Mouse (Mus musculus) heart, embryonic 12.5 days (tissue): ENCODE measurements around the gene Slc44a5. TPM values are rescaled to one million over a fixed set of nuclear protein-coding genes. Genes with fewer than 3 reads are reported as not detected.

Experiments
- ATAC-seq: fragments of 200-750 bp; cut with Nextera tagmentation; 2 replicates; pipeline ENCODE4 v1.8.0; 2017; ENCODE audit warnings: moderate TSS enrichment, moderate library complexity; ENCODE audit not compliant: insufficient number of reproducible peaks, low FRiP score
- H3K27ac ChIP-seq: fragments of 300-500 bp; sonication (generic); 2 replicates; pipeline ENCODE4 v1.5.1; 2016; ENCODE audit warnings: mild to moderate bottlenecking, moderate library complexity; ENCODE audit not compliant: poor library complexity, severe bottlenecking
- H3K27me3 ChIP-seq: fragments of 300-500 bp; sonication (generic); replicated peaks from 2 replicates; pipeline ENCODE4 v1.6.1; 2016; ENCODE audit warnings: mild to moderate bottlenecking, moderate library complexity
- H3K36me3 ChIP-seq: fragments of 300-500 bp; sonication (generic); 2 replicates; pipeline ENCODE4 v1.6.1; 2016; ENCODE audit warnings: mild to moderate bottlenecking, moderate library complexity
- H3K4me1 ChIP-seq: fragments of 300-500 bp; sonication (generic); replicated peaks from 2 replicates; pipeline ENCODE4 v1.6.1; 2016; ENCODE audit warnings: mild to moderate bottlenecking
- H3K4me2 ChIP-seq: fragments of 300-500 bp; sonication (generic); 2 replicates; pipeline ENCODE4 v1.6.1; 2016; ENCODE audit warnings: mild to moderate bottlenecking, moderate library complexity
- H3K4me3 ChIP-seq: fragments of 300-500 bp; sonication (generic); 2 replicates; pipeline ENCODE4 v1.5.1; 2016; ENCODE audit warnings: mild to moderate bottlenecking
- H3K9ac ChIP-seq: fragments of 300-500 bp; sonication (generic); 2 replicates; pipeline ENCODE4 v1.6.1; 2016; ENCODE audit warnings: mild to moderate bottlenecking, moderate library complexity
- H3K9me3 ChIP-seq: fragments of 300-500 bp; sonication (generic); replicated peaks from 2 replicates; pipeline ENCODE4 v1.6.1; 2016; ENCODE audit warnings: mild to moderate bottlenecking, moderate library complexity
- WGBS: fragments of 180-500 bp; shearing (Covaris S2); methylation state at CpG from one replicate; pipeline ENCODE4 v1.1.7; 2016; 5-methylcytosine and 5-hydroxymethylcytosine counted together
- polyA plus RNA-seq: library from polyadenylated mRNA; unstranded; fragments of >200 nt; fragmentation: Nextera tagmentation; extraction: Ambion mirVana; gene quantifications from 2 replicates; pipeline ENCODE4 v1.2.1, GENCODE M21; 2016

Slc44a5 gene
- polyA plus RNA-seq, 1 experiment from 2014 or later = 2.0 TPM

DNA sequence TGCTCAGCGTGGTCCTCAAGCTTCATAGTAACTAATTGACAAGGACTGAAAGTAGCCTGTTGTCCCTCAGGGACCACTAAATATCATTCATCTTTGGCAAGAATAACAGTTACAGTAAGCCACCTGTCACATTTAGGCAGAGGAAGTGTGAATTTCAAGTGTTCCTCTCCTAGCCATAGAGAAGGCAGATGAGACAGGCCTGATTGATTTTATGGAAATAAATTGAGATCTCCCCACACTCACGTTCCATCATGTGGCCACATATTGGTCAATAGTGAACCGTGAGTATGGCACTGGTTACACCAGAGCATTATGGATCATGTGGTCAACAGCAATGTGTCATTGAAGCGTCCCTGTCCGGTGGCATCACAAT lies 199.3 kb downstream of the Slc44a5 start:
- H3K9me3 ChIP-seq = no peaks in the 10 kb centered on the region
- H3K4me1 ChIP-seq = peaks cover 3% of the 10 kb centered on the region; the same call in 1 of the 2 replicates
- H3K4me2 ChIP-seq = no peak overlapping the region
- no peak overlapping the region for H3K9ac ChIP-seq
- H3K4me3 ChIP-seq = no peak overlapping the region
- 83% methylated on average over 5 of the region's 5 CpGs for WGBS
- H3K27ac ChIP-seq = no peak overlapping the region
- no peak for ATAC-seq
- no peaks in the 10 kb centered on the region for H3K27me3 ChIP-seq
- H3K36me3 ChIP-seq = no peaks in the 10 kb centered on the region

DNA sequence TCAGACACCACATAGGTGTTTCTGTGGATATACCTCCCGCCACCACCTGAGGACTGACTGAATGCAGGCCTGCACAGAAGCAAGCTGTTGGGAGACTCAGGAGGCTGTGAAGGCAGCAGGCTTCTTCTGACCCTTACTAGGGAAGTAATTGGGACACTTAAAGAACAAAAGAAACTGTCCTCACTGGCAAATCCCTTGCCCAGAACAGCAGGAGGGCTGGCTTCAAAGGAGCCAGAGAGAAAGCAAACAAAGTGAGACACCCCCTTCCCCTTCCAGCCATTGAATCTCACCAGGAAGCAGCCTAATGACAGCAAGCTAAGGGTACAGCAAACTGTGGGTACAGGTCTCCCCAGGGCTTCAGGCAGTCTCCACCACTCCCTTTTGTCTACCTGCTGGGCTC lies 200.3 kb downstream of the Slc44a5 start:
- 54% methylated on average over 1 of the region's 1 CpGs for WGBS
- Histone ChIP-seq H3K36me3 (no peaks in the 10 kb centered on the region), H3K4me2 (no peak overlapping the region), H3K9me3 (no peaks in the 10 kb centered on the region), H3K9ac (no peak overlapping the region), H3K27me3 (no peaks in the 10 kb centered on the region), H3K4me1 (peaks cover 12% of the 10 kb centered on the region), H3K27ac (no peak overlapping the region), H3K4me3 (no peak overlapping the region)
- no peak for ATAC-seq

DNA sequence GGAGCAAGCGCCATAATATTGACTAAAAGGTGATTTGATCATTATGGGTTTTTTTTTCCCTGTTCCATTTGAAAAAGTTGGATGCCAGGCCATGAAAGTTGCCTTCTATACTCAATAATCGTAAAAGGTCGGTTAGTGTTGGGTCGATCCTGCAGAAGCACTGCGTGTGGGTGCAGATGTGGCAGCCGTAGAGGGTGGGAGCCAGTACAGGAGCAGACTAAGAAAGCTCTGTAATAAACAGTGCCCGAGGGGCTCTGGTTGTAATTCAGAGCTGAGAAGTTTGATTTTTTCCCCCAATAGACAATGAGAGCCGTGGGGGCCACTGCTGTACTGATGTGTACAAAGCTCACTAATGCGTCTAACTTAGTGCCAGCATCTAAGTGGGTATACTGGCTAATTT lies 200.8 kb downstream of the Slc44a5 start:
- 57% methylated on average over 9 of the region's 9 CpGs for WGBS
- Histone ChIP-seq H3K27ac (no peak overlapping the region), H3K4me2 (no peak overlapping the region), H3K4me3 (no peak overlapping the region), H3K27me3 (no peaks in the 10 kb centered on the region), H3K4me1 (peaks cover 12% of the 10 kb centered on the region), H3K36me3 (no peaks in the 10 kb centered on the region), H3K9ac (no peak overlapping the region), H3K9me3 (no peaks in the 10 kb centered on the region)
- no peak for ATAC-seq

DNA sequence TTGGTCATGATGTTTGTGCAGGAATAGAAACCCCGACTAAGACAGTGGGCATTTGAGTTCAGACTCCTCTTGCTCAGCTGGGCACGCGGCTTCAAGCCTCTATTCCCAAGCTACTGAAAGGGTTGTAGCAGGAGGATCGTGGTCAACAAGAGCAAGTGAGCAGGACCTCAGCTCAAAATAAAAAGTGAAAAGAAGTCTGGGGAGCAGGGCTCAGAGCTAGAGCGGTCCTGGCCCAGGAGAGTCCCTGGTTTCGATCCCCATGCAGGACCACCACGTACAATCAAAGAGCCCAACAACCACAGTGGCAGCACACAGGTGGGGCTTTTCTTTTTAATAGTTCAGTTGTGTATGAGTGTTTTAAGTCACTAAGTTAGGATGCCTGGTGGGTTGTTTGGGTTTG lies 201.5 kb downstream of the Slc44a5 start:
- Histone ChIP-seq H3K9ac (no peak overlapping the region), H3K36me3 (no peaks in the 10 kb centered on the region), H3K27ac (no peak overlapping the region), H3K27me3 (no peaks in the 10 kb centered on the region), H3K4me1 (peaks cover 12% of the 10 kb centered on the region), H3K4me3 (no peak overlapping the region), H3K9me3 (no peaks in the 10 kb centered on the region), H3K4me2 (no peak overlapping the region)
- WGBS = 83% methylated on average over 7 of the region's 7 CpGs
- no peak for ATAC-seq

DNA sequence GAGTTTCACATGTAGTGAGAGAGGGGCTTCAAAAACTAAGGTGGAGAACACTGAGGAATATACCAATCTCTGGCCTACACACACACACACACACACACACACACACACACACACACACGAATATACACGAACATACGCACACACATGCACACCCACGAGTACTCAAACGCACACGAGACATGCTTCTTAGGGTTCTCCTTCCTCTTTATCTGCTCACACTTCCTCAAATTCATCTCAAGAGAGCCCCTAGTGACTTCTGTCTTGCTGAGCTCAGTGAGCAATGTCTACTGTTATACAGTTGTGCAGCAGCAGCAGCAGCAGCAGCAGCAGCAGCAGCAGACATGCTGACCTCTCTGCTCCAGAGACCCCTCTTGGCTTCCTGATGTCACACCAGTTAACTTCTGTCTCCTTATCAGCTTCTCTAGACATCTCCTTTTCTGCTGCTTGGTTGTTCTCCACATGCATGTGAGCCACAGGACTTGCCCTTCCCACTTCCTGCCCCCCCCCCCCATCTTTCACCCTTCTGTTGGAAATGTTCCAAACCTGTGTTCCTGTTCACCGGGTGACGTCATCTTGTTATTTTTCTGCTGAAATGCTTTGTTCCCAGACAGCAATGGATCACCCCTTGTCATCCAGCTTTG lies 204.5 kb downstream of the Slc44a5 start:
- H3K36me3 ChIP-seq = no peaks in the 10 kb centered on the region
- ATAC-seq = peak; percentile 42; the same call in 1 of the 2 replicates
- no peak overlapping the region for H3K27ac ChIP-seq
- no peak overlapping the region for H3K4me3 ChIP-seq
- WGBS = 51% methylated on average over 8 of the region's 8 CpGs
- H3K27me3 ChIP-seq = no peaks in the 10 kb centered on the region
- H3K4me2 ChIP-seq = no peak overlapping the region
- H3K4me1 ChIP-seq = peaks cover 12% of the 10 kb centered on the region
- H3K9me3 ChIP-seq = no peaks in the 10 kb centered on the region
- H3K9ac ChIP-seq = no peak overlapping the region

DNA sequence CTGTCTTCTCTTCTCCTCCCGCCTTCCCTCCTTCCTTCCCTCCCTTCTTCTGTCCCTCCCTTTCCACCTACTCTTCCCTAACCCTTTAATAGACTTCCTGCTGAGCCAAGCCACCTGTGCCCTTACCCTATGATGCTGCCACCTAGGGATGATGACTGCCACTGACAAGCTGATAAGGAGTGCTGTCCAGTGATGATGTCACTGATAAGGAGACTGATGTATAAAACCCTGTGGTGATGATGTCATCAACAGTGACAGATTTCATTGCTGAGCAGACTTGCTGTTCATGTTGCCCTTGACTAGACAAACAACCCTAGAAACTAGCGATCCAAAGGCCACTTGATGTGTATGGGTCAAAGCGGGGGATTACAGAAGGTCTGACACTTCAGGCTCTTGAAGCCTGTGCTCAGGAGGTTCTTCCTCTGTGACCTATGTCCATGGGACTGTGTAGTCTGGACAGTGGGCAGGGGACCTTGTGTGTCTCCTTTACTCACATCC lies 206.2 kb downstream of the Slc44a5 start:
- WGBS = 92% methylated on average over 2 of the region's 3 CpGs
- H3K27me3 ChIP-seq = no peaks in the 10 kb centered on the region
- H3K4me1 ChIP-seq = peaks cover 12% of the 10 kb centered on the region
- H3K27ac ChIP-seq = no peak overlapping the region
- H3K36me3 ChIP-seq = no peaks in the 10 kb centered on the region
- no peaks in the 10 kb centered on the region for H3K9me3 ChIP-seq
- no peak overlapping the region for H3K4me2 ChIP-seq
- no peak overlapping the region for H3K4me3 ChIP-seq
- no peak overlapping the region for H3K9ac ChIP-seq
- no peak for ATAC-seq

DNA sequence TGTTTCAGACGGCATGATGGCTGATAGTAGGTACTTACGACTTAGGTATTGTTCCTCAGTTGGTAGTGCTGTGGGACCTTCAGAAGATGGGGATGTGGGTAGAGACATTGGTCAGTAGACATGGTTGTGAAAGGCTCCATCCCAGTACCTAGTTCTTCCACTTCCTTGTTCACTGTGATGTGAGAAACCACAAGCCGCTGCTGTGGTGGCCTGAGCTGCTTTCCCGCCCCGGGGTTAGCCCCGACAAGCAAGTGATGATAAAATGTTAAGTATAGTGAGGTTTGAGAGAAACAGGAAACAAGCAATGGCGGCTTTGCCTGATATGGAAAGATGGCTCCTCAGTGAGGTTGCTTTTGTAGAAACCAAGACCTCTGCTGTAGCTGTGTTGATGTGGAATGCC lies 209.8 kb downstream of the Slc44a5 start:
- no peak overlapping the region for H3K4me3 ChIP-seq
- H3K36me3 ChIP-seq = no peaks in the 10 kb centered on the region
- 63% methylated on average over 7 of the region's 7 CpGs for WGBS
- no peak overlapping the region for H3K27ac ChIP-seq
- no peaks in the 10 kb centered on the region for H3K27me3 ChIP-seq
- H3K9me3 ChIP-seq = no peaks in the 10 kb centered on the region
- no peak overlapping the region for H3K4me2 ChIP-seq
- ATAC-seq = no peak
- peaks cover 4% of the 10 kb centered on the region for H3K4me1 ChIP-seq
- no peak overlapping the region for H3K9ac ChIP-seq

DNA sequence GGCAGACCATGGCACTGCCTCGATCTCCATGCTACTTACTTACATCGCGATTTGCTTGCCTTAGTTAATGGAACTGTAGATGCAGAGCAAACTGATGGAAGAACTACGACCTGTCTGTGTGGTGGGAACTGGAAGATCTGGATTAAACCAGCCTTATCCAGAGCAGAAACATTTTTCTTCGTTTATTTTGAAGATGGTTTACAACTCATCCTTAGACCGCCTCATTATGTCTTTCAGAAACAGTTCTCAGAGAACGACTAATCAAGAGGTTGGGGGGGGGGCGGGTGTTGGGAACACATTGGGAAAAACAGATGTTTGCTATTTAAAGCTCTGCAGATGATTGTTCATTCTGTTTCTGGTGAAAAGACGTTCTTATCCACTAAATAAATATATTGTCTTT lies 210.7 kb downstream of the Slc44a5 start:
- Histone ChIP-seq H3K27ac (no peak overlapping the region), H3K36me3 (no peaks in the 10 kb centered on the region), H3K9ac (no peak overlapping the region), H3K27me3 (no peaks in the 10 kb centered on the region), H3K4me1 (no peaks in the 10 kb centered on the region), H3K9me3 (no peaks in the 10 kb centered on the region), H3K4me2 (no peak overlapping the region), H3K4me3 (no peak overlapping the region)
- no peak for ATAC-seq
- WGBS = 78% methylated on average over 9 of the region's 9 CpGs

DNA sequence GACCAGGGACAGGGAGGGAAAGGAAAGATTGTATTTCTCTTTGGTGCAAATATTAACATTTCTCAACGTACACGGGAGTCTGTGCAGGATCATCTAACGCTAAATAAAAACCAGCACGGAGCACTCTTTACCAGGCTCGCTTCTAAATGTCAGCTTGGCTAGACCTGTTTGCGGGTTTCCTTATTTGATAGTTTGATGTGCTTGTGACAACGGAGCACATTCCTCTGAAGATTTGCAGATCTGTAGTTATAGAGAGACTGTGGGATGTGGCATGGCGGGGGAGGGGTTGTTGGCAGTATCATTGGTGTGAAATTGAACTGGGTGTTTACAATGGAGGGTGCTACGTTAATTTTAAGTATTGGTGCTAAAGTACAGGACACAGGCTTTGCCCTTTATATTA lies 215.4 kb downstream of the Slc44a5 start:
- no peaks in the 10 kb centered on the region for H3K9me3 ChIP-seq
- peaks cover 11% of the 10 kb centered on the region for H3K4me1 ChIP-seq
- H3K27me3 ChIP-seq = peaks cover 10% of the 10 kb centered on the region; the same call in 1 of the 2 replicates
- H3K4me3 ChIP-seq = no peak overlapping the region
- no peak for ATAC-seq
- H3K9ac ChIP-seq = no peak overlapping the region
- no peaks in the 10 kb centered on the region for H3K36me3 ChIP-seq
- WGBS = 62% methylated on average over 9 of the region's 9 CpGs
- H3K4me2 ChIP-seq = no peak overlapping the region
- H3K27ac ChIP-seq = no peak overlapping the region

DNA sequence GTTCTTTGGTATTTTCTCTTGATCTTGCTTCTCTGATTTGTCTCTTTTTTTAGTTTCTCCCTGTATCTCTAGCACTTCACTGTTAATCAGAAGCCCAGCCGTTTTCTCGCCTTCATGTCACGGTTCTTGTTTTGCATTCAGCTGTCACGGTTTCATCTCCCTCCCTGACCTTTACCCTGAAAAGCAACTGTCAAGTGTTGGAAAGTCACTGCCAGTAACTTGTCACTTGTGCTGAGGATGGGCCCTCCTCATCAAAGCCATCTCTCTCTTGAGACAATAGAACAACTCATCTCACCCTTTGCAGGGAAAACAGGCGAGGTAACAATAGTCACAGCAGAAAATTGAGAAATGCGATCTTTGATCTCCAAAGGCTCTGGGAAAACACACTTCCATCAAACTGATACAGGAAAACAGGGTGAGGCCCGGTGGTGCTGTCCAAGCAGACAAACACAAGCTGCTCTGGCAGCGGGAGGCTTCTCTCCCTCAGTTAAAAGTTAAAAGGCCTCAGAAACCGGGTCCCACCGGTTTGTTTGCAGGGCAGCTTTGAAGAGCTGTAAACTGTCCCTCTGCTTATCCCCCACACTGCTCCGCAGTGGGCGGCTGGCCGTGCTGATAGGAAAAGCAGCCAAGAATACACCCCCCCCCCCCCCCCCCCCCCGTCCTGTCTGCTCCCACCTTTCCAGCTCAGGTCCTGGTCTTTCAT lies 219.2 kb downstream of the Slc44a5 start:
- H3K4me1 ChIP-seq = peaks cover 11% of the 10 kb centered on the region
- peak; percentile 62; the same call in 1 of the 2 replicates for ATAC-seq
- no peak overlapping the region for H3K27ac ChIP-seq
- no peaks in the 10 kb centered on the region for H3K36me3 ChIP-seq
- no peak overlapping the region for H3K9ac ChIP-seq
- H3K9me3 ChIP-seq = no peaks in the 10 kb centered on the region
- 7% methylated on average over 13 of the region's 14 CpGs for WGBS
- H3K27me3 ChIP-seq = peaks cover 10% of the 10 kb centered on the region; the same call in 1 of the 2 replicates
- H3K4me2 ChIP-seq = peak overlapping the region; percentile 51
- H3K4me3 ChIP-seq = no peak overlapping the region

DNA sequence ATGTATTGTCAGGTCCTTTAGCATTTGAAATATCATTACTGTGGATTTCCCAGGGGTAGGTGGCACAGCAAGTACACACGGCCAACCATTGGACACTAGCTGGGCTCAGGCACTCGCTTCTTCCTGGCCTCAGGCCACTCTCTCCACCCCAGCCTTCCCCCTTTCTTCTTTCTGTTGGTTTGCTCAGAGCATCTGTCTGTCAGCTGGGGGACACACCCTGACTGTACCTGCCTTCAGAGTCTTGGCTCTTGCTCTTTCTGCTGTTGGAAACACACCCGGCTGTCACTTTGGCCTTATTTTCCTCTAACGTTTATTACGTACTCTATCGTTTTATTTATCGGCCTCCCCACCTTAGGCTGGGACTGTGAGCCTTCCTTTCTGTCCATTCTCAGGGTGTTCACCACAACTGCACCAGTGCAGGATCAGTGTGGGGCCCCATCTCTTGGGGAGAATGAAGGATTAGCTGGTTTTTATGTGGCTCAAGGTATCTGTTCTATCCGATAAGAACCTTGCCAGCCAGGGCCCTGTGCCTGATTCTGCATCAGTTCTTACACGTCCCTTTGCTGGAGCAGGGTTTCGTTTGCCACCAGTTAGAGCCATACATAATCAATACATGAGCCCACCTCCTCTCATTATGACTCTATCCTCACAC lies 220.1 kb downstream of the Slc44a5 start:
- Histone ChIP-seq H3K4me1 (peaks cover 11% of the 10 kb centered on the region), H3K4me3 (no peak overlapping the region), H3K9me3 (no peaks in the 10 kb centered on the region), H3K27ac (no peak overlapping the region), H3K9ac (no peak overlapping the region), H3K36me3 (no peaks in the 10 kb centered on the region), H3K27me3 (peaks cover 10% of the 10 kb centered on the region; the same call in 1 of the 2 replicates), H3K4me2 (no peak overlapping the region)
- ATAC-seq = peak; percentile 58; the same call in 1 of the 2 replicates
- WGBS = 59% methylated on average over 10 of the region's 10 CpGs
